Mouse (Mus musculus) ES-E14 (cell line): Measurements from ENCODE around the gene Hrh2.

Experiments used
- HCFC1 ChIP-seq: IDR thresholded peaks from 2 replicates; pipeline ENCODE4 v1.6.1; 2012; ENCODE audit warnings: low read length, inconsistent platforms, borderline replicate concordance; ENCODE audit not compliant: insufficient read depth
- MAFK ChIP-seq: IDR thresholded peaks from 2 replicates; pipeline ENCODE4 v1.6.1; 2014; ENCODE audit warnings: mild to moderate bottlenecking, low read depth, low read length, inconsistent platforms; ENCODE audit not compliant: insufficient read depth
- ZC3H11A ChIP-seq: IDR thresholded peaks from 2 replicates; pipeline ENCODE4 v1.6.1; 2012; ENCODE audit warnings: low read depth, mild to moderate bottlenecking, inconsistent platforms, low read length, borderline replicate concordance
- ZNF384 ChIP-seq: IDR thresholded peaks from 2 replicates; pipeline ENCODE4 v1.6.1; 2012; ENCODE audit warnings: low read depth, low read length, inconsistent platforms

DNA sequence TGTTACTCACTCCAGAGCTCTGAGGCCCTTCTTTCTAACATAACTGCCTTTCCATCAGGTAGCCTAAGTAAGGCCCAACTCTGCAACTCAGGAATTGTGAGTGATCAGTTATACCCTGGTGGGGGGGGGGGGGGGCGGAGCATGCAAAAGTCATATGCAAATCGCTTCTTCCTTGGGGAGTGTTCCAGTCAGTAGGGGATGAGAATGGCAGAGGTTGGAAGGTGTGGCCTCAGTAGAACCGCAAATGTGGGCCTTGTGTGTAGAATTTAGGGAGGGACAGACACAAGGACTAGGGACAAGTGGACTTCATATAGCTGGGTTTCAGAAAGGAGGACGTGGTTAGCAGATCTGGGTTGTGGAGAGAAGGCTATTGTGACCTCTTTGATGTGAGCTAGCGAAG is 23.3 kb downstream of the Hrh2 start:
- TF ChIP-seq MAFK (no peak), ZNF384 (no peak), ZC3H11A (no peak), HCFC1 (no peak)
